Mouse (Mus musculus) kidney, adult 2 months (tissue): Measurements from ENCODE around the gene Fam83d. TPM values are rescaled to one million over a fixed set of nuclear protein-coding genes. Genes with fewer than 3 reads are reported as not detected.
"Not testable (repeated sequence)": the region's sequence is repeated elsewhere in the genome, so short reads cannot be mapped to it uniquely, and the experiment has no call there.

Experiments
- DNase-seq: peaks from one replicate; pipeline ENCODE4 v3.0.0; 2021
- H3K27ac ChIP-seq: fragments of 200-500 bp; 2 replicates; pipeline ENCODE4 v1.5.1; 2012; ENCODE audit warnings: low read depth, low read length, control low read depth, inconsistent platforms; ENCODE audit not compliant: insufficient read depth
- H3K27me3 ChIP-seq: fragments of 200-500 bp; replicated peaks from 2 replicates; pipeline ENCODE4 v1.6.1; 2012; ENCODE audit warnings: mild to moderate bottlenecking, moderate library complexity, low read length, inconsistent platforms; ENCODE audit not compliant: control insufficient read depth, insufficient read depth
- H3K36me3 ChIP-seq: fragments of 200-500 bp; 2 replicates; pipeline ENCODE4 v1.6.1; 2012; ENCODE audit warnings: mild to moderate bottlenecking, moderate library complexity, low read length, inconsistent platforms; ENCODE audit not compliant: control insufficient read depth, insufficient read depth
- H3K4me1 ChIP-seq: fragments of 200-500 bp; 2 replicates; pipeline ENCODE4 v1.6.1; 2011; ENCODE audit warnings: low read length; ENCODE audit not compliant: control insufficient read depth, insufficient read depth
- H3K4me3 ChIP-seq: fragments of 200-500 bp; 2 replicates; pipeline ENCODE4 v1.5.1; 2011; ENCODE audit warnings: mild to moderate bottlenecking, low read depth, low read length, control low read depth; ENCODE audit not compliant: insufficient read depth
- CTCF ChIP-seq: fragments of 200-500 bp; conservative IDR thresholded peaks from 2 replicates; pipeline ENCODE4 v1.5.1; 2011; ENCODE audit warnings: low read depth, mild to moderate bottlenecking, control low read depth, low read length, moderate library complexity, mixed read lengths; ENCODE audit not compliant: insufficient read depth, insufficient read length
- POLR2A ChIP-seq: fragments of 200-500 bp; IDR thresholded peaks from one replicate; pipeline ENCODE4 v1.6.1; 2011; ENCODE audit warnings: low read depth, low read length, control low read depth
- WGBS: fragments of 180-500 bp; shearing (Covaris S2); methylation state at CpG from one replicate; pipeline ENCODE4 v1.1.7; 2018; 5-methylcytosine and 5-hydroxymethylcytosine counted together
- polyA plus RNA-seq: library from polyadenylated mRNA; depleted of rRNA; stranded (reverse); fragments of >200 nt; gene quantifications from 2 replicates; pipeline ENCODE4 v1.2.3, GENCODE M21; 2012

The Fam83d gene
- polyA plus RNA-seq, 1 experiment = 0.50 TPM

DNA sequence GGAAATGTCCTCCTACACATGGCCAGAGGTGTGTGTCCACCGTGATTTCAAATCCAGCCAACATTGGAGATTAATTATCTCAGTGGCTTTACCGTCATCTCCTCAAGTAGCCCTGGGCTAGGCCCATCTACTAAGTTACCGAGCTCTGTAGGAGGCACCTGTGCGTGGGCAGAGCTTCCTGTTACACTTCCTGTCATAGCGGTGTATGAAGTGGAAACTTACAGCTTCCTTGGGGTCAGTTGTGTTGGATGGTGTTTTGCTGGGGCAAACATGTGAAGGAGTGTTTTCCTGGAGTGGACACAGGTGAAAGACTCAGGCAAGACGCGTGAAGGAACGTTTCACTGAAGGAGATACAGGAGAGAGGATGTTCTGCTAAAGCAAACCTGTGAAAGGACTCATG lies 32.6 kb upstream of the Fam83d start:
- no peak for DNase-seq
- H3K4me1 ChIP-seq = peaks cover 20% of the 10 kb centered on the region
- H3K36me3 ChIP-seq = no peaks in the 10 kb centered on the region
- 57% methylated on average over 8 of the region's 8 CpGs for WGBS
- H3K27ac ChIP-seq = peak overlapping the region; percentile 71
- no peaks in the 10 kb centered on the region for H3K27me3 ChIP-seq
- TF ChIP-seq CTCF = no peak
- no peak for TF ChIP-seq POLR2A
- no peak overlapping the region for H3K4me3 ChIP-seq

DNA sequence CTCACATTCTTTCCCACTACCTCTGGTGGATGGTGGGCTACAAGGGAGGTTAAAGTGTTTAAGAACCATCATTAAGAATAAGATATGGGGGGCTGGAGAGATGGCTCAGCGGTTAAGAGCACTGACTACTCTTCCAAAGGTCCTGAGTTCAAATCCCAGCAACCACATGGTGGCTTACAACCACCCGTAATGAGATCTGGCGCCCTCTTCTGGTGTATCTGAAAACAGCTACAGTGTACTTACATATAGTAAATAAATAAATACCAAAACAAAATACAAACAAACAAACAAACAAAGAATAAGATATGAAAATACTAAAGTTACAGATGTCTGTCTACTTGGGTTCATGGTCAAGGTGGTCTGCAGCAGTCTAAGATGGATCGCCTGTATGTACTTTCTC lies 31.6 kb upstream of the Fam83d start:
- not testable (repeated sequence) for H3K36me3 ChIP-seq, H3K27me3 ChIP-seq, H3K27ac ChIP-seq, DNase-seq, H3K4me3 ChIP-seq
- WGBS = 90% methylated on average over 4 of the region's 4 CpGs
- peaks cover 20% of the 10 kb centered on the region for H3K4me1 ChIP-seq

DNA sequence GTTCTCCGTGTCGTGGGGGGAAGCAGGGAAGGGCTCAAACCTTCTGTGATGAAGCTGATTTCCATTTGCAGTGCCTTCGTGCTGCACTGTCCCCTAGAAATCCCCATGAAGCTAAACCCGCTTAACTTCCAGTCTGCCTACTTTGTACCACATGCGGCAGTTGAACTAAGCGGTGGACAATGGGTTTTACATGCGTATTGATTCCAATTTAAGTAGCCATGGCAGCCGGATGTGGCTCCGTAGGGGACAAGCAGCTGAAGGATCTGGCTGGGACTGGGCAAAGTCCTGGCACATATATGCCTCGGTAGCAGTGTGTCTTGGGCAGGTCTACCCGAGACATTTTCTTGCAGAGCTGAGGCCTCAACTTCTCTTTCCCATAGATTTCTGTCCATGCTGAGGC lies 29.3 kb upstream of the Fam83d start:
- H3K27ac ChIP-seq = no peak overlapping the region
- TF ChIP-seq CTCF (no peak), POLR2A (no peak)
- 91% methylated on average over 11 of the region's 11 CpGs for WGBS
- H3K27me3 ChIP-seq = no peaks in the 10 kb centered on the region
- peaks cover 14% of the 10 kb centered on the region for H3K4me1 ChIP-seq
- DNase-seq = no peak
- H3K4me3 ChIP-seq = no peak overlapping the region
- H3K36me3 ChIP-seq = no peaks in the 10 kb centered on the region

DNA sequence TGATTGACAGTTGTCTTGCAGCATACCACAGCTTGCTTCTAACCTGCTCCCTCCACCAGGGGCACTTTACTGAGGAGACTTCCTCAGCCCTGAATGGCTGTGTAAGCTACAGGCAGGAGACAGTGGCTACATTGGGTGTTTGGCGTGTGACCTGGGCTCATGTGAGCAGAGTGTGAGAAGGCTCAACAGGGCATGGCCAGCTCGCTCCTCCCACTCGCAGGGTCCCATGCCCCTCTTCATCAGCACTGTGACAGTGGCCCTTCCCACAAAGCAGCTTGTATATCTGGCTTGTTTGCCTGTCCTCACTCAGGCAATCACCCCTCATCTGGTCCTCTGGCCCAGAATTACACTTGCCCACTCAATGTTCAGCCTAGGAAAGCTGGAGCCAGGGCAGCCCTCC lies 28.8 kb upstream of the Fam83d start:
- Histone ChIP-seq H3K27ac (no peak overlapping the region), H3K27me3 (no peaks in the 10 kb centered on the region), H3K4me1 (peaks cover 8% of the 10 kb centered on the region), H3K36me3 (no peaks in the 10 kb centered on the region), H3K4me3 (no peak overlapping the region)
- 63% methylated on average over 3 of the region's 3 CpGs for WGBS
- TF ChIP-seq POLR2A (no peak), CTCF (no peak)
- no peak for DNase-seq

DNA sequence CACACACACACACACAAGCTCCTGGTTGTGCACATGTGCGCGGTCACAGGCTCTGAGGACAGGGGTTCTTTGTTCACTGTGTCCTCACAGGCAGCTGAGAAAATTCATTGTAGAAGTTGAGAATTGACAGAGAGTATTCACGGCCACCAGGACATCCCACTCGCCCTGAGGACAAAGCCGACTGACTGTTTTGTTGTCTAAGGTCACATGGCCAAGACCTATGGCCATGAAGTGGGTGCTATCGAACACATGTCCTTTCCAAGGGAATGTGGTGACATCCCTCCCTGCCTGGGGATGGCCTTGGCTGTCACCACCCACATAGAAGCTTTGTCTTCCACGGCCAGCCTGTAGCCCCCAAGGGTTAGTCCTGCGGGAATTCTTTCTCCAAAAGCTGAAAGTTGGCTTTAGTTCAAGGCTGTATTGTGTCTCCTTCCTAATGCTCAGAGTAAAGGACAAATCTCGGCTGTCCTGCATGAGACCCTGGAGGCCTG lies 26.8 kb upstream of the Fam83d start:
- H3K27me3 ChIP-seq = no peaks in the 10 kb centered on the region

DNA sequence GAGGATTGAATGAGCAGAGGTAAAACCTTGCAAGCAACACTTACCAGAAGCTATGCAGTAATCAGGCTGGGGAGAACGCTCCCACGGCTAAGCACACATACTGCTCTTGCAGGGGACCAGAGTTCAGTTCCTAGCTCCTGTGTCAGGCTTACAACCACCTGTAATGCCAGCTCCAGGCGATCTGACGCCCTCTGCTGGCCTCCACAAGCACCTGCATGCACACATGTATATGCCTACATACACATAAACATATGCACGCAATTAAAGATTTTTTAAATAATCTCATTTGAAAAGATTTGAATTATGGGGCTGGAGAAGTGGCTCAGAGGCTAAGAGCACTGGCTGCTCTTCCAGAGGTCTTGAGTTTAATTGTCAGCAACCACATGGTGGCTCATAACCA lies 25.5 kb upstream of the Fam83d start:
- no peak for DNase-seq
- H3K4me1 ChIP-seq = no peaks in the 10 kb centered on the region
- WGBS = 86% methylated on average over 5 of the region's 5 CpGs
- H3K27ac ChIP-seq = no peak overlapping the region
- H3K36me3 ChIP-seq = no peaks in the 10 kb centered on the region
- H3K27me3 ChIP-seq = no peaks in the 10 kb centered on the region
- no peak for TF ChIP-seq CTCF
- TF ChIP-seq POLR2A = no peak
- no peak overlapping the region for H3K4me3 ChIP-seq

More for the DNA sequence above, 26.8 kb upstream of the Fam83d start:
- TF ChIP-seq CTCF (no peak), POLR2A (no peak)
- H3K36me3 ChIP-seq = no peaks in the 10 kb centered on the region
- no peak overlapping the region for H3K27ac ChIP-seq
- no peak for DNase-seq
- 61% methylated on average over 9 of the region's 9 CpGs for WGBS
- no peaks in the 10 kb centered on the region for H3K4me1 ChIP-seq
- no peak overlapping the region for H3K4me3 ChIP-seq

DNA sequence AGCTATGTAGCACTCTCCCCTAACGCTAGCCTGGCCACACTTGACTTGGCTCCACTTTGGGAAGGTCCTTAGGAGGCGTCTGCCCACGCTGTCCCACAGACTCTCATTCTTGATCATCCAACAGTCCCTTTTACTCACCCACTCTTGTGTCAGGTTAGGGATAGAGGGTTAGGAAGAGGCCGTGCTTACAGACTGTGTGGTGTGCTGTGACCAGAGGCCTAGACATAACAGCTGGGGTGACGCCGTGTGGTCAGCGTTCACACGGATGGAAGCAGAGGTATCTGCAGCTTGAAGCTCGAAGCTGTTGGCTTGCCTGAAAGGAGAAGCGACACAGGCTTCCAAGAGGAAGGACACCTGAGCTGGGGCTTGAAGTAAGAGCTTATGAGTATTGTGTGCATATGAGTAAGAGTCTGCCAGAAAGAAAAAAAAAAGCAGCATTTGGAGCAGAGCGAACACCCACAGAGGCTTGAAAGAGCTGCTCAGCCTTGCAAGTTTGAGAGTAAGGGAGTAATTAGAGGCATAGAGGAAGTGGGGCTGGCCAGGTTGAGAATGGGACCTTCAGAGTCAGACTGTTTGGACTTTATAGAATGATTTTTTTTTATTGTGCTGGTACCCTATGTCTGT lies 24.3 kb upstream of the Fam83d start:
- Histone ChIP-seq H3K27ac (no peak overlapping the region), H3K36me3 (no peaks in the 10 kb centered on the region), H3K4me1 (no peaks in the 10 kb centered on the region), H3K4me3 (no peak overlapping the region), H3K27me3 (no peaks in the 10 kb centered on the region)
- DNase-seq = no peak
- 83% methylated on average over 11 of the region's 11 CpGs for WGBS
- TF ChIP-seq CTCF (no peak), POLR2A (no peak)
